Mouse (Mus musculus) gastrocnemius, postnatal 10 days (tissue): Measurements from ENCODE around the gene Gm2310. TPM values are rescaled to one million over a fixed set of nuclear protein-coding genes. Genes with fewer than 3 reads are reported as not detected.
A peak's percentile ranks its signal among the peaks of the same experiment; 100 is the strongest.
"Not testable (repeated sequence)": the region's sequence is repeated elsewhere in the genome, so short reads cannot be mapped to it uniquely, and the experiment has no call there.

ENCODE experiments used
- DNase-seq: peaks from one replicate; pipeline ENCODE4 v3.0.0; 2021; ENCODE audit warnings: mixed read lengths
- long read RNA-seq, 2 experiments: library from polyadenylated mRNA; stranded (forward); transcript quantifications; one replicate each; pipeline ENCODE4 v2.0.0; 2021
- total RNA-seq, 2 experiments: library from RNA; stranded (reverse); gene quantifications; 2 replicates each; pipeline ENCODE4 v1.2.3; 2021

The Gm2310 gene
- not detected for total RNA-seq
- long read RNA-seq, experiment 1: 0 reads
- long read RNA-seq, experiment 2: 0 reads

DNA sequence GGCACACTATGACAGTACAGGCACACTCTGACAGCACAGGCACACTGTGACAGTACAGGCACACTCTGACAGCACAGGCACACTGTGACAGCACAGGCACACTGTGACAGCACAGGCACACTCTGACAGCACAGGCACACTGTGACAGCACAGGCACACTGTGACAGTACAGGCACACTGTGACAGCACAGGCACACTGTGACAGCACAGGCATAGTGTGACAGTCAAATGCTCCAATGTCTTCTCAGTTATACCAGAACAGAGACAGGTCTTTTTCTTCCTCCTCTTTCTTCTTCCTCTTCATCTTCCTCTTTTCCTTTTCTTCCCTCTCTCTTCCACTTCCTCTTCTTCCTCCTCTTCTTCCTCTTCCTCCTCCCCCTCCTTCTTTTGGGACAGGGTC is at the start of gene Gm2310:
Gene Gm2310 (minus strand): TSS at position 101 of the 400 bp plus-strand sequence.
- DNase-seq: not testable (repeated sequence)

DNA sequence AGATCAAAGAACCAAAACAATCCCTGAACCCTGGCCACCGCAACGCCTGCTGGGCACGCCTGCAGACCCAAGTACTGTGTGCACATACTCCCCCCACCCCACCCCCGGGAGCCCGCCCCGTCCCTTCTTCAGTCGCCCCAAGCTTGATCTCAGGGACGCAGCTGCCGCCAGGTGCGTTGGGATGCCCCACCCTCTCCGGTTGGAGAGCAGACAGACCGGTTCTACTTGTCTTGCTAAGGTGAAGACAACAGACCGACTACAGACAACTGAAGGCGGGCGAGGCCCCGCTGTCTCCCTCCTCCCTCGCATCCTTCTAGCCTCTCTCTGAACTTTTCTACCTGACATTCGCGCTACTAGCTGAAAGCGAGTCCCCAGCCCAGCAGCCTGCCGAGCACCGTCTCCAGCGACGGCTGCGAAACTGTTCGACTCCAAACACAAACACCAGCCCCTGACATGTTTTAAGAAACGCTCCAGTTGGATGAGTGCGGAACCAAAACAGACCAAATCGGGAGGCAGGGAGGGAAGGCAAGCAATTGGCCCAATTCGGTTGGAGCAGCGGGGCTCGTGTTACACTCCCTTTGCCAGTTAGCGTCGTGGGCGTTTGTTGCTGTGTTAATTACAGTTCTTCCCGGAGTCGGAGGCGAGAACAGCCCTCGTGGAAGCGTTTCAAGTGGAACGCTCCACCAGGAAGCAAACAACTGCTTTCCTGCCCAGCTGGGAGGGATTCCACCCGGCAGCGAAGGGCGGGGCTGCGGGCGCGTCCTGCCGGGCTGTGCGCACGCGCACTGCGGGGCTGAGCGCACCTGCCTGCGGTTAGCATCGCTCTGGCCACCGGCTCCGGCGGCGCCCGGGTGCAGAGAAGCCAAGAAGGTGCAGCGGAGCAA is 49.1 kb upstream of the Gm2310 start:
- DNase-seq: peak; percentile 82

DNA sequence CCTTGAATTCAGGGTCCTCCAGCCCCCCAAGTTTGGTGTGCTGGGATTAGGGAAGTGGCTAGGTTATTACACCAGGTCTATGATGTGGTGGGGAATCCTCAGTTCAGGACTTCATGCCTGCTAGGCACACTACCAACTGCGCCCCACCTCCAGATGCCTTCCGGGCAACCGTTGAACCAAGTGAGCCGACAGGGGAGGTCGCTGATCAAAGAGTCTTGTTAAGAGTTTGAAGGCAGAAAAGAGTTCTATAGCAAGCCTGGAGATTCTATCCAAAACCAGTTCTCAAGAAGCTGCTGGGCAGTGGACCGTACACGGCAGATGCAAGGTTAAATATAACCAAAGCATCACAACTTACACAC is 48.5 kb upstream of the Gm2310 start:
- DNase-seq: no peak

DNA sequence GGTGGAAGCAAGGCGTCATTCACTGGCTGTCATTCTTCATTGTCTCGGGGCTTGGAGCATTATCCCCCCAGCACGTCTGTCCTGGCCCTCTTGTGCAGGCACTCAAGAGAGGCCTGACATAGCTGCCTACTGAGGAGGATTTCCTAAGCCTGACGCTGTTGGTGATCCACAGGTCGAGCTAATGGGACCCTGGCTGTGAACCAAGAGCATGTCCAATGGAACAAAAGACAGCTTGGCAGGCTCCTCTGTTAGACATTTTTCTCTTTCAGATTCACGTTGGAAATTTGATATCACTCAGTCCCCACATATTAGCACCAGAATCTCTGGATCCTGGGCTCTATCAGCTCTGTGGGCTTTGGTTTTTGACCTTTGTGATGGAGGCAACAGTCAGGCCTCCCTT is 45.7 kb upstream of the Gm2310 start:
- no peak for DNase-seq

DNA sequence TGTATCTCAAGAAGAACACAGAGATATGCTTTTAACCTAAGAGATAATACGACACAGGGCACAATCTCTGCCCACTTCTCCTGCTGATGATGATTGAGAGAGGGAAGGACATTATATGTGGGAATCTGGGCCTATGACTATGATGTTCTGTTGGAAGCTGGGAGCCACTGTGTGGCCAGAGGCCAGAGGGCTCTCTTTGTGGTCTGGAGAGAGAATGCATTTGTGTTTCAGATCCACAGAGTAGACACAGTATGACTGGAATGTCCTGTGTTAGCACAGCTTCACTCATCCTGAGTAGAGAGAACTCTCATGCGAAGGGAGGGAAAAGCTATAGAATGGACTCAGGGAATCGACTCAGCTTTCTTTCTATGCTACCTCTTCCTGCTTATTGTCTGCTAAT is 44.6 kb upstream of the Gm2310 start:
- no peak for DNase-seq

DNA sequence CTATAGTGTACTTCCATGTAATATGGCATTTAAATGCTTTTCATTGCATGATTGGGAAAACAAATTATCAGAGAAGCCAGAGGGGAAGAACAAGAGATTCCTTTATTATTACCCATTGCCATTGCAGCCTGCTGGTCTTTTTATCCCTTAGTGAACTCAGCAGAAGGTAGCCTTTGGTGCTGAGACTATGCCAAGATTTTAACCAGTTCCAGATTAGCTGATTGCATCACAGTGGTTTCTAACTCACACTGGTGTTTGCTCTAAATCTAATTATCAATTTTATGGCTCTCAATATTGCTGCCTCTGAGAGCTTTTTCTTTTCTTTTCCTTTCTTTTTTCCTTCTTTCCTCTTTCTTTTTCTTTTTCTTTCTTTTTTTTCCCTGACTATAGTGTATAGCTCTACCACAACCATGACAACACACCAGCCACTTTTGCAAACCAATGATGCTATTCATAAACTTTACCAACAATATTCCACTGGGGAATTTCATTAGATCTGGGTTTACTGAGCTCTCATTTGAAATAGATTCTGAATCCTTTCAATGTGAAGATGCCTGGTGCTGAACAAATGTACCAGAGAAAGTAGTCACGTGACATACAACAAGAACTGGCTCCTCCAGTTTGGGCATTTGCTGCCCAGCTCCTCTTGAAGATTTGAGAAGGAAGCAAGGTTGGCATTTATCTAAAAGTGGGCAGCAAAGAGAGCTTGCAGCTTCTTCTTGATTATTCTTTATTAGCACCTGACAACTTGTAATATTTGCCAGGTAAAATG is 43.9 kb upstream of the Gm2310 start:
- DNase-seq: no peak

DNA sequence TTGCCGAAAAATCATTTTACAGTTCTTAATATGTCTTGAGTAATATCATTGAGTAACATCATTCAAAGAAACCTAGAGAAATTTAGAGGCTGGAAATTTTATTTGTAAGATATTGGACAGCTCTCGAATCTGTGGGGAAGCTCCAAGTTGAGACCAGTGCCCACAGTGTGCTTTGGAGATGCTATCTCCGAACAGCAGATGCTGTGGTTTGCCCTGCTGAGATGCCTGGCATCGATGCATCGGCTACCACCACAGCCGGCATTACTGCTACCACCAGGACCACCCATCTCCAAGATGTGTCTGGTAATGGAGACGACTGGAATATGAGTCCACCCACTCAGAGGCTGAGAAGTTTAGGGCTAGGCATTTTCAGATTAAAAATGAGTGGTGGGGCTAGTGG is 43.0 kb upstream of the Gm2310 start:
- DNase-seq: no peak

DNA sequence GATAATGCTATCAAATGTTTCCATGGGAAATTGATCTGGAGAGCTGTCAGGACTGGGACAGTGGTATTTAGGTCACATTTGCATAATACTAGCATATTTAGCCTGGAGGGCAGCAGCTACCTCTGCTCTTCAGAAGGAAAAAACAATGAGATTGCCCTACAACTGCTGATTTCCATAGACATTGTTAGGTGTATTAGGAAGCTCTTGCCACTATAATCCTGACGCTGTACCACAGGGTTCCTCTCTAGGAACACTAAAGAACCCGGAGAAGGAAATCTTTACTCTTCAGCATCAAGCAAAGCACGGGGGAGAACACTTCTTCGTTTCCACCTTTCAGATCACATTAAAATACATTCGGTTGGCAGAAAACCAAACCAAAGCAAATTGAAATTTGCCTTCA is 11.4 kb upstream of the Gm2310 start:
- DNase-seq: no peak

DNA sequence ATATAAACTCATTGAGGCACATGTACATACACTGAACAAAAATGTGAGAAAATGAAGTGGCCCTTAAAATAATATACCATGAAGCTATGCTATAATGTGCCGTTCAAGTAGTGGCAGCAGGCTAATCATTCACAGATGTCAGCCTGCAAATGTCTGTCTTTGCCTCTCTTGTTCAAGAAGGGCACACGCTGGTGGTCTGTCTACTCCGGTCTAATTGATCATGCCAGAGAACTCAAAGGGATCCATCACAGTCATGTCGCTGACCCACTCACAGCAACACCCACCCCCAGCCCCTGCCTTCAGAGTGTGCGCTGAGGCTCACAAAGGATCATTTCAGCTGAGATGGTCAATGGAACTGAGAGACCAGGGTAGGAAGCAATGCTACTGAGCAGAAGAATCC is 6.8 kb downstream of the Gm2310 start:
- no peak for DNase-seq

DNA sequence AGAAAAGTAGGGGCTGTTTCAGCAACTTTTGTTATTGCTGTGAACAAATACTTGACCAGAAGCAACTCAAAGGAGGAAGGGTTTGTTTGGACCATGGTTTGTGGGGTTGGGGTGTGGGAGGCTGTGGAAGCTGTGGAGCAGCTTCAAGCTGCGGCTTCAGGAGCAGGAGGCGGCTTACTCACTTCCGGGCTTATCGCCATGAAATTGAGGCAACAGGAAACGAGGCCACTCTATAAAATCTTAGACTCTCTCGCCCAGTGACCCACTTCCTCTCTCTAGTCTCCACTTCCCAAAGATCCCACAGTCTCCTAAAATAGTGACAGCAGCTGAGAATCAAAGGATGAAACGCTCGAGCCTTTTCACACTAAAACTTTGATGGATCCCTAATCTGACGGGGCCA is 7.9 kb downstream of the Gm2310 start:
- DNase-seq: peak; percentile 5

DNA sequence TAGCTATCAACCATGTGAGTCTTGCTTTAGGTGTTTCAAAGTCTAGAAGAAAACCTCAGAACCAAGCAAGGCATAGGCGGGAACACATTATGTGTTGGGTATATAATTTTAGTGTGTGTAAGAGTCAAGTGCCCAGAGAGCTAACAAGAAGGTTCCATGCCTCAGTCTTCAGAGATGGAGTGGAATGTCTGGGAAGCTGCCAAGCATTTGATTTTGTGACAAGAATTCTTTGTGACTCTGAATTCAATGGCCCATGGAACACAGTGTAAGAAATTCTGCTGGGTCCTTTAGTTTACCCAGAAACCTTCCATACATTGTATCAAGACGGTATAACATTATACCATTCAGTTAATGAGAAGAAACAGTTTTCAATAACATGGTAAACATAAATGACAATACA is 17.3 kb downstream of the Gm2310 start:
- DNase-seq: no peak

DNA sequence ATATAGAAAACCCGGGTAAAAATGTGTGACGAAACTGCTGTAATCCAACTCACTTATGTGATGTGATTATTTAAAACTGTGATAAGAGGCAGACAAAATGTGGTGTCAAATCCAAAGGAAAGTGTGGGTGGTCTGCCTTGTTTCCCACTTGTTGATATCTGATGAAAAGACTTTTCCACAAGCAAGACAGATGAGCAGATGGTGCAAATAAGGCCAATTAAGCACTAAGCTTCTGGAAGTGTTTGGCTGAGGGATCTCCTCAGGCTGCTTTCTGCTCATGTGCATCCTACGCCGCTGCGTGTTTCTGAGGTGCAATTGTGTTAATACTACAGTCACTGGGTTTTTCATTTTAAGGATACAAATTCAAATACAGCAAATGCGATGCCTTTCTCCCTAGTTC is 34.5 kb downstream of the Gm2310 start:
- no peak for DNase-seq

DNA sequence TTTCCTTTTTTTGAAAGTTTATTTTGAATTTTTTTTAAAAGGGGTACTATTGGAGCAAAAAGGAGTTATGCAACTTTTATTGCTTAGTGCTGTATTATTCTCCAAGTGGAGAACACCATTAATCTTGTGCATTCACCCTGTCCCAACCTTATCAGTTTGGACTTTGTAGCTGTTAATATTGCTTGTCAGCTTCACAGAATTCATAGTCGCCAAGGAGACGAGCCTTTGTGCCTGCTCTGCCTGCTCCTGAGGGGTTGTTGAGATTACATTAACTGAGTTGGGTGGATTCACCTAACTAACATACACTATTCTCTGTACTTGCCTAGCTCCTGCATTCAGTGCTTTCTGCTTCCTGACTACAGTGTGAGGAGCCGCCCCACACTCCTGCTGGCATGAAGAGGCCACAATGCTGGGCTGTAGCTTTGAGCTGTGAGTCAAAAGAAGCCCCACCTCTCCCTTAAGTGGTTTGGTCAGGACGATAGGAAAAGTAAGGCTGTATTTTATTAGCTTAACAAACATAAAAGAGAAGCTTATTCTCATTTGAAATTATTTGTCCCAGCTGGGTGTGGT is 50.7 kb downstream of the Gm2310 start:
- no peak for DNase-seq

Other genes starting within 250 kb of the Gm2310 start
- gene Nipbl, start 75.5 kb downstream of the Gm2310 start, total RNA-seq: 10 to 100 TPM; 27.1 to 32.0 TPM
- gene Slc1a3, start 190.8 kb upstream of the Gm2310 start, total RNA-seq: 1 to 10 TPM; 3.7 to 4.3 TPM